In the genomic region with DNA sequence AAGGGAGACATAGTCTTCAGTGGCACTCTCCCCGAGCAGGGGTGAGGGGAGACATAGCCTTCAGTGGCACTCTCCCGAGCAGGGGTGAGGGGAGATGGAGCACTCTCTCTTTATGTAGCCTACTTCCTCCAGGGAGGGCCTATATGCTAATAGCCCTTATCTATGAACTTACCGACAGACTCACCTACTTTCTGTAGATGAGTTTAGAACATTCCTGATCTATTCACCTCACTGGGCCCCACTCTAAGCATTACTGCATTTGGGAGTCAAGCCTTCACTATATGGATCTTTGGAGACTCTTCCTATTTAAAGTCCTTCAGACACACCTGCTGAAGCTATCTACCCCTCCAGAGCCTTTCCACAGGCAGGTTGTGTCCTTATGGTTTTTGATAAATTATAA, we compare ENCODE assay signal across 8 mouse cellular contexts. TPM values are rescaled to one million over a fixed set of nuclear protein-coding genes. Genes with fewer than 3 reads are reported as not detected.
DNase-seq lines count a peak whose midpoint lies in the region; ATAC-seq and TF ChIP-seq lines count a peak whose summit lies in the region.

No protein-coding gene starts in this region.

- H3K9ac ChIP-seq in limb, embryonic 12.5 days (replicated peaks): 0 out of 2 replicates have a peak overlapping the region, but pooled peaks have one; percentile 44
- H3K9ac ChIP-seq in neural tube, embryonic 14.5 days (replicated peaks; ENCODE audit: low read depth, low read length): no peak overlapping the region

- peaks cover 11% of the 10 kb centered on the region for H3K4me1 ChIP-seq in forebrain, embryonic 10.5 days
- H3K4me1 ChIP-seq in limb, embryonic 12.5 days (replicated peaks): peaks cover 3% of the 10 kb centered on the region; the same call in 1 of the 2 replicates
- no peaks in the 10 kb centered on the region; the same call in 1 of the 2 replicates for H3K4me1 ChIP-seq in neural tube, embryonic 14.5 days (ENCODE audit: control insufficient read depth, insufficient read depth, low read length)

- H3K27ac ChIP-seq in left cerebral cortex, adult 2 months: peak overlapping the region; percentile 2; the same call in 1 of the 2 replicates
- peak overlapping the region; percentile 79 for H3K27ac ChIP-seq in forebrain, embryonic 10.5 days
- no peak overlapping the region for H3K27ac ChIP-seq in limb, embryonic 12.5 days
- no peak overlapping the region for H3K27ac ChIP-seq in neural tube, embryonic 14.5 days (ENCODE audit: low read depth, low read length)

- H3K4me2 ChIP-seq in limb, embryonic 12.5 days: peak overlapping the region; percentile 47
- H3K4me2 ChIP-seq in neural tube, embryonic 14.5 days (ENCODE audit: low read depth, low read length): peak overlapping the region; percentile 40

- ATAC-seq in limb, embryonic 12.5 days (ENCODE audit: insufficient number of reproducible peaks, insufficient read depth, low FRiP score, low TSS enrichment, low read depth): 0 out of 2 replicates have a peak, but pooled peaks have one; percentile 23
- ATAC-seq in neural tube, embryonic 14.5 days (ENCODE audit: low read depth): peak; percentile 67

- no peaks in the 10 kb centered on the region for H3K27me3 ChIP-seq in forebrain, embryonic 10.5 days (ENCODE audit: poor library complexity, severe bottlenecking)
- H3K27me3 ChIP-seq in limb, embryonic 12.5 days: no peaks in the 10 kb centered on the region
- H3K27me3 ChIP-seq in neural tube, embryonic 14.5 days (ENCODE audit: control insufficient read depth, insufficient read depth, low read length): no peaks in the 10 kb centered on the region

- WGBS in forebrain, embryonic 10.5 days: 58% methylated on average over 3 of the region's 3 CpGs
- WGBS in limb, embryonic 12.5 days: 59% methylated on average over 3 of the region's 3 CpGs
- WGBS in neural tube, embryonic 14.5 days: 36% methylated on average over 3 of the region's 3 CpGs

- no peak for TF ChIP-seq CTCF in left cerebral cortex, adult 2 months (IDR thresholded peaks at IDR 0.05)

- peak overlapping the region; percentile 26; the same call in 1 of the 2 replicates for H3K4me3 ChIP-seq in left cerebral cortex, adult 2 months
- peak overlapping the region; percentile 37 for H3K4me3 ChIP-seq in forebrain, embryonic 10.5 days
- peak overlapping the region; percentile 20; the same call in 1 of the 2 replicates for H3K4me3 ChIP-seq in limb, embryonic 12.5 days (replicated peaks)
- no peak overlapping the region for H3K4me3 ChIP-seq in neural tube, embryonic 14.5 days (ENCODE audit: low read depth, low read length)

- no peaks in the 10 kb centered on the region for H3K36me3 ChIP-seq in forebrain, embryonic 10.5 days (replicated peaks)
- H3K36me3 ChIP-seq in limb, embryonic 12.5 days: no peaks in the 10 kb centered on the region
- H3K36me3 ChIP-seq in neural tube, embryonic 14.5 days (ENCODE audit: control insufficient read depth, insufficient read depth, low read length): no peaks in the 10 kb centered on the region

- intact Hi-C loops in left cerebral cortex, adult 2 months (cut with DNase I): loop anchor here (1.0 to 5.0 kb wide), 4 partner anchors 106 to 233 kb away; no protein-coding TSS in a partner anchor

- H3K9me3 ChIP-seq in forebrain, embryonic 10.5 days: no peaks in the 10 kb centered on the region
- H3K9me3 ChIP-seq in limb, embryonic 12.5 days: no peaks in the 10 kb centered on the region
- no peaks in the 10 kb centered on the region for H3K9me3 ChIP-seq in neural tube, embryonic 14.5 days (ENCODE audit: control insufficient read depth, low read length)

- no peak for DNase-seq in left cerebral cortex, adult 2 months (ENCODE audit: extremely low spot score in 1 of 2, low spot score in 2 of 2)
- no peak for DNase-seq in left cerebral cortex, adult 11 months (ENCODE audit: low spot score)
- DNase-seq in forebrain, embryonic 10.5 days (ENCODE audit: extremely low spot score, low spot score): no peak
- DNase-seq in right cerebral cortex, postnatal 4 days: no peak
- no peak for DNase-seq in cerebellum, postnatal 14 days
- no peak for DNase-seq in ovary, adult 18-20 months (ENCODE audit: low spot score)

RNA-seq across cellular contexts. Expression of gene Gclc, which starts 52.1 kb away (rescaled TPM):
- 10 to 100 TPM; 44.0 to 45.6 TPM for total RNA-seq in left cerebral cortex, adult 2 months (2021)
- polyA plus RNA-seq in forebrain, embryonic 10.5 days (2016; fragmentation: Nextera tagmentation; extraction: Ambion mirVana): 18.4 and 18.5 TPM in 2 replicates
- 14.5 and 14.7 TPM in 2 replicates for polyA plus RNA-seq in limb, embryonic 12.5 days (2016; fragmentation: Nextera tagmentation; extraction: Ambion mirVana)
- 22.3 and 25.1 TPM in 2 replicates for polyA plus RNA-seq in neural tube, embryonic 14.5 days (2014; fragmentation: Nextera tagmentation; extraction: Ambion mirVana)

Comparison
In these comparisons a context has a peak if more than half of its experiments do, and no peak if none do; other contexts are left out.
1. H3K27ac ChIP-seq: peak in left cerebral cortex, adult 2 months (single experiment) and forebrain, embryonic 10.5 days (single experiment); none in limb, embryonic 12.5 days (single experiment) and neural tube, embryonic 14.5 days (single experiment).